Mouse (Mus musculus): ENCODE data around the gene Ift80.

DNA sequence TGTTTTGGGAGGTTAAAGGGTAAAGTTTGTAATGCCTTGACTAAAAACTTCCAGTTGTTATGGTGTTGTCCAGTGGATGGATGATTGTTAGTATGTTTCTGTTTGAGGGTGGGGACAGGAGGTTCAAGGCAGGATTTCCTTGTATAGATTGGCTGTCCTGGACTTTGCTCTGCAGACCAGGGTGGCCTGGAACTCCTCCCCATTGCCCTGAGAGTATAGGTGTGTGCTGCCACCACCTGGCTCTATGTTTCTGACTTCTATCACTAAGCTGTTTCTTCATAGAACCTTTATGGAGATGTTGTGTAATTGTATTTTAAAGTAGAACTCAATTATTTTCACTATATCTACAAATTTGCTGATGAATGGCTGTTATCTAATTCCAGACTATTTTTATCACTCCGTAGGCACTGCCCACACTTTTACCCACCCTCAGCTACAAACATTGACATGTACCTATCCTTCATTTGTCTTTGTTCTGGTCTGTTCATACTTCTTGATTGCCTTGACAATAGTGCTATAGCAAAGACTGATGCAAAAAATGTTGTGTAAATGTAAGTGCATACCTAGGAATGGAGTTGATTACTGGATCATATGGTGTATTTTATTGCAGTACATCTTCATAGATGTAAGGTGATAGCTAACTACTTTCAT lies 21.9 kb upstream of the Ift80 start:
- TF ChIP-seq GATA1 (IDR thresholded peaks at IDR 0.05; ENCODE audit: low read length) (no peak), TAL1 (IDR thresholded peaks at IDR 0.05; ENCODE audit: low read length) (no peak)

Measured in erythroblast, embryonic 14.5 days (primary cell).